Mouse (Mus musculus): Measurements from ENCODE around the gene Ttll9. TPM values are rescaled to one million over a fixed set of nuclear protein-coding genes. Genes with fewer than 3 reads are reported as not detected.

Gene Ttll9
- polyA plus RNA-seq, 1 experiment from 2014 or later = 1.6 TPM

GRCm38 (mm10) chr2:153051537-153051936, 89.3 kb downstream of the Ttll9 start:
- 81% methylated on average over 9 of the region's 9 CpGs for WGBS
- H3K27me3 ChIP-seq (ENCODE audit: control insufficient read depth, insufficient read depth, low read length) = peaks cover 18% of the 10 kb centered on the region

DNA sequence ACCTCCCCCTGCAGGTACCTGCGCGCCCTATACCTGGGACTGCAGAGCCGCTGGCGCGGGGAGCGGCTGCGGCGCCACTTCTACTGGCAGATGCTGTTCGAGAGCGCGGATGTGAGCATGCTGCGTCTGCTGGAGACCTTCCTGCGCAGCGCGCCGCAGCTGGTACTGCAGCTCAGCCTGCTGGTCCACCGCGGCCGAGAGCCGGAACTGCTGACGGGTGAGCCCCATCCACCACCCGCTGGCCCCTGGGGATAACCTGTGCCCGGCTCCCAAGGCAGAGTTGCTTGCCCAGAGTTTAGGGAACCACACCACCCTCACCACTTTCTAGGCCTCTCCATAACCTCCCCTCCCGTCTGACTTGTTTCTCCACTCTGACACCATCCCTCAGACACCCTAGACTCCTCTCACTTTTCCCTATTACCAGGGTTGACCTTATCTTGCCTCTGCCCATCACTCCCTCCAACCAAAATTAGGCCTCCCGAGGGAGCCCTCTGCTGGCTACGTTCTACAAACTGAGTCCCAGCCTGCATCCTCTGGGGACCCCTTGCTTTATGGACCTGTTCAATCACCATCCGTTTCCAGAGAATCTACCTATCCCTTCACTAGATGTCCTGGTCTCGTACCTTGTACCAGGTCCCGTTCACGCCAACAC, 90.5 kb downstream of the Ttll9 start:
- Histone ChIP-seq H3K4me1 (ENCODE audit: control insufficient read depth, insufficient read depth, low read length) (no peaks in the 10 kb centered on the region), H3K9ac (replicated peaks; ENCODE audit: low read length) (no peak overlapping the region), H3K4me2 (ENCODE audit: low read depth, low read length) (no peak overlapping the region), H3K4me3 (ENCODE audit: low read depth, low read length) (no peak overlapping the region), H3K27ac (replicated peaks; ENCODE audit: low read depth, low read length) (no peak overlapping the region), H3K9me3 (replicated peaks; ENCODE audit: control insufficient read depth, low read length) (no peaks in the 10 kb centered on the region), H3K36me3 (replicated peaks; ENCODE audit: control insufficient read depth, insufficient read depth, low read depth, low read length) (no peaks in the 10 kb centered on the region), H3K27me3 (ENCODE audit: control insufficient read depth, insufficient read depth, low read length) (peaks cover 18% of the 10 kb centered on the region)
- ATAC-seq (replicated peaks; ENCODE audit: insufficient number of reproducible peaks, low FRiP score, low TSS enrichment, low read depth) (no peak), DNase-seq (ENCODE audit: low spot score) (no peak)
- WGBS = 8% methylated on average over 30 of the region's 30 CpGs

More at GRCm38 (mm10) chr2:153051537-153051936, 89.3 kb downstream of the Ttll9 start:
- Histone ChIP-seq H3K36me3 (replicated peaks; ENCODE audit: control insufficient read depth, insufficient read depth, low read depth, low read length) (no peaks in the 10 kb centered on the region), H3K9ac (replicated peaks; ENCODE audit: low read length) (no peak overlapping the region), H3K27ac (replicated peaks; ENCODE audit: low read depth, low read length) (no peak overlapping the region), H3K4me2 (ENCODE audit: low read depth, low read length) (no peak overlapping the region), H3K9me3 (replicated peaks; ENCODE audit: control insufficient read depth, low read length) (no peaks in the 10 kb centered on the region), H3K4me3 (ENCODE audit: low read depth, low read length) (no peak overlapping the region), H3K4me1 (ENCODE audit: control insufficient read depth, insufficient read depth, low read length) (no peaks in the 10 kb centered on the region)
- ATAC-seq (replicated peaks; ENCODE audit: insufficient number of reproducible peaks, low FRiP score, low TSS enrichment, low read depth) = no peak
- no peak for DNase-seq (ENCODE audit: low spot score)

DNA sequence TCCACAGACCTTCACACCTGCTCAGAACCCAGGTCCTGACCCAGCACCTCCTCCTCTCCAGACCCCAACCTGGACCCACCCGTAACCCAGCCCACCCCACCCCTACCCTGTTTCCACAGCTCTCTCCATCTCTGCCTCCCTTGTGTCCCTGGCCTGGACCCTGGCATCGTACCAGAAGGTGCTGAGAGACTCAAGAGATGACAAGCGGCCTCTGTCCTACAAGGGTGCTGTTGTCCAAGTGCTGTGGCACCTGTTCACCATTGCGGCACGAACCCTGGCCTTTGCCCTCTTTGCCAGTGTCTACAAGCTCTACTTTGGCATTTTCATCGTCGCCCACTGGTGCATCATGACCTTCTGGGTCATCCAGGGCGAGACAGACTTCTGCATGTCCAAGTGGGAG, 91.6 kb downstream of the Ttll9 start:
- 86% methylated on average over 8 of the region's 8 CpGs for WGBS
- H3K9ac ChIP-seq (replicated peaks; ENCODE audit: low read length) = no peak overlapping the region
- H3K27ac ChIP-seq (replicated peaks; ENCODE audit: low read depth, low read length) = no peak overlapping the region
- no peaks in the 10 kb centered on the region for H3K4me1 ChIP-seq (ENCODE audit: control insufficient read depth, insufficient read depth, low read length)
- no peaks in the 10 kb centered on the region for H3K36me3 ChIP-seq (replicated peaks; ENCODE audit: control insufficient read depth, insufficient read depth, low read depth, low read length)
- H3K4me3 ChIP-seq (ENCODE audit: low read depth, low read length) = no peak overlapping the region
- H3K9me3 ChIP-seq (replicated peaks; ENCODE audit: control insufficient read depth, low read length) = no peaks in the 10 kb centered on the region
- ATAC-seq (replicated peaks; ENCODE audit: insufficient number of reproducible peaks, low FRiP score, low TSS enrichment, low read depth) (no peak), DNase-seq (ENCODE audit: low spot score) (no peak)
- peaks cover 18% of the 10 kb centered on the region for H3K27me3 ChIP-seq (ENCODE audit: control insufficient read depth, insufficient read depth, low read length)
- no peak overlapping the region for H3K4me2 ChIP-seq (ENCODE audit: low read depth, low read length)

GRCm38 (mm10) chr2:153055270-153055920, 93.1 kb downstream of the Ttll9 start:
- no peak overlapping the region for H3K27ac ChIP-seq (replicated peaks; ENCODE audit: low read depth, low read length)
- DNase-seq (ENCODE audit: low spot score) = no peak
- no peaks in the 10 kb centered on the region for H3K9me3 ChIP-seq (replicated peaks; ENCODE audit: control insufficient read depth, low read length)
- H3K4me3 ChIP-seq (ENCODE audit: low read depth, low read length) = no peak overlapping the region
- WGBS = 58% methylated on average over 6 of the region's 6 CpGs
- H3K4me1 ChIP-seq (ENCODE audit: control insufficient read depth, insufficient read depth, low read length) = no peaks in the 10 kb centered on the region
- no peak for ATAC-seq (replicated peaks; ENCODE audit: insufficient number of reproducible peaks, low FRiP score, low TSS enrichment, low read depth)
- no peak overlapping the region for H3K9ac ChIP-seq (replicated peaks; ENCODE audit: low read length)
- H3K27me3 ChIP-seq (ENCODE audit: control insufficient read depth, insufficient read depth, low read length) = peaks cover 18% of the 10 kb centered on the region
- no peak overlapping the region for H3K4me2 ChIP-seq (ENCODE audit: low read depth, low read length)
- H3K36me3 ChIP-seq (replicated peaks; ENCODE audit: control insufficient read depth, insufficient read depth, low read depth, low read length) = no peaks in the 10 kb centered on the region

Other genes starting within 250 kb of the Ttll9 start
- gene Id1, start 226.2 kb upstream of the Ttll9 start, polyA plus RNA-seq (2014; fragmentation: Nextera tagmentation; extraction: Ambion mirVana) = 166 and 179 TPM in 2 replicates
- gene Cox4i2, start 208.3 kb upstream of the Ttll9 start, polyA plus RNA-seq (2014; fragmentation: Nextera tagmentation; extraction: Ambion mirVana) = 9.8 and 11.1 TPM in 2 replicates
- 100 and 107 TPM in 2 replicates for gene Bcl2l1, start 130.8 kb upstream of the Ttll9 start, polyA plus RNA-seq (2014; fragmentation: Nextera tagmentation; extraction: Ambion mirVana)
- 170 and 190 TPM in 2 replicates for gene Tpx2, start 114.5 kb upstream of the Ttll9 start, polyA plus RNA-seq (2014; fragmentation: Nextera tagmentation; extraction: Ambion mirVana)
- 0.08 TPM in 1 of 2 replicates, not detected in the other for gene Mylk2, start 51.1 kb upstream of the Ttll9 start, polyA plus RNA-seq (2014; fragmentation: Nextera tagmentation; extraction: Ambion mirVana)
- gene Foxs1, start 29.3 kb upstream of the Ttll9 start, polyA plus RNA-seq (2014; fragmentation: Nextera tagmentation; extraction: Ambion mirVana) = 0.74 and 0.79 TPM in 2 replicates
- gene Dusp15, start 10.8 kb upstream of the Ttll9 start, polyA plus RNA-seq (2014; fragmentation: Nextera tagmentation; extraction: Ambion mirVana) = 0.45 and 1.00 TPM in 2 replicates
- gene Pdrg1, start 52.9 kb downstream of the Ttll9 start, polyA plus RNA-seq (2014; fragmentation: Nextera tagmentation; extraction: Ambion mirVana) = 71.4 and 75.6 TPM in 2 replicates
- gene Xkr7, start 69.4 kb downstream of the Ttll9 start, polyA plus RNA-seq (2014; fragmentation: Nextera tagmentation; extraction: Ambion mirVana) = 0.07 and 0.36 TPM in 2 replicates
- gene Ccm2l, start 103.5 kb downstream of the Ttll9 start, polyA plus RNA-seq (2014; fragmentation: Nextera tagmentation; extraction: Ambion mirVana) = 1.3 and 1.7 TPM in 2 replicates
- gene Hck, start 146.0 kb downstream of the Ttll9 start, polyA plus RNA-seq (2014; fragmentation: Nextera tagmentation; extraction: Ambion mirVana) = 1.8 TPM in 2 replicates
- 82.2 and 84.0 TPM in 2 replicates for gene Tm9sf4, start 198.8 kb downstream of the Ttll9 start, polyA plus RNA-seq (2014; fragmentation: Nextera tagmentation; extraction: Ambion mirVana)